Mouse (Mus musculus): ENCODE results near the gene Rhbdf1.

DNA sequence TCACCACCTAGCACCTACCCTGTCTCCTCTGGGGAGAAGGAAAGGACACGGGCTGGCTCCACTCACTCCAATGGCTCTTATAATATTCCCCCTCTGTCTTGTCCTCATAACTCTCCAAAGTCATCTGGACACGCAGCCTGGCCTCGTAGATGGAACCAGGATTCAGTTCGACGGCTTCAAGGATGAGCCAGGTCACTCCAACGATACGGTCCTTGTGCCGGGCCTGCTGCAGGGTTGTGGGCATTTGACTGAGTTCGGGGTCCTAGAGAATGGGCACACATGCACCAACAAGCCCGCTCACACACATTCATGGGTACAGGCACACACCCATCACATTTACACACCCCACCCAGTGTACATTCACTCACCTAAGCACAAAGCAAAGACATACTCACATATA is 28.9 kb downstream of the Rhbdf1 start:
- TF ChIP-seq ZC3H11A (IDR thresholded peaks at IDR 0.05; ENCODE audit: low read depth, low read length): no peak
- no peak for TF ChIP-seq MEF2A (IDR thresholded peaks at IDR 0.05; ENCODE audit: extremely low read depth, insufficient replicate concordance, low read depth, low read length, poor library complexity, severe bottlenecking)
- no peak for TF ChIP-seq TAL1 (IDR thresholded peaks at IDR 0.05; ENCODE audit: low read length)

Data from MEL (cell line).